Mouse (Mus musculus) embryonic fibroblast, embryonic 13.5 days (primary cell): Measurements from ENCODE around the gene Myom3.

Experiments
- CTCF ChIP-seq: IDR thresholded peaks from 2 replicates; pipeline ENCODE4 v1.5.1; 2011; ENCODE audit warnings: mild to moderate bottlenecking, control low read depth, low read length, moderate library complexity, borderline replicate concordance; ENCODE audit not compliant: insufficient read depth
- POLR2A ChIP-seq: IDR thresholded peaks from 2 replicates; pipeline ENCODE4 v1.6.1; 2011; ENCODE audit warnings: low read depth, mild to moderate bottlenecking, control low read depth, low read length, moderate library complexity

DNA sequence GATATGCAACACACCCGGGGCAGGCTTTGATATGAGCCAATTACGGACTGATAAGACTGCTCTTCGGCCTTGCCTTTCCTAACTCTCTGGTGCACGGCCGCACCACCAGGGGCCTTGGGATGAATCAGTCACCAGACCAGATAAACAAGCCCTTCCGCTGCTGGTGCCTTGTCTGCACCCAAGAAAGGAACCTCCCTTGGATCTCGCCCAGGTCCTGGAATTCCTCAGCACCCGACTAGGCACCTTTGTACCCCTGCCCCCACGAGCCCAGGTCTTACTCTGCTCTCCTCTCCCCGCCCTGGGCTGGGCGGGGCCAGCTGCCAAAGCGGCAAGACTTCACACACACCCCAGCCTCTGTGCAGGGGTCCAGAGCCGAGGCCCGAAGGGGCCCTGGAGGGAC lies 31.7 kb upstream of the Myom3 start, which contains the start of gene Il22ra1:
- TF ChIP-seq CTCF: no peak
- TF ChIP-seq POLR2A: no peak
